Mouse (Mus musculus) megakaryocyte, embryonic 14.5 days (primary cell): ENCODE results near the gene Syt17.

Source experiments
- FLI1 ChIP-seq: IDR thresholded peaks from 2 replicates; pipeline ENCODE4 v1.6.1; 2012; ENCODE audit warnings: low read length, inconsistent platforms, mixed read lengths
- GATA1 ChIP-seq: IDR thresholded peaks from 3 replicates; pipeline ENCODE4 v1.6.1; 2012; ENCODE audit warnings: mixed read lengths, low read length, inconsistent platforms, borderline replicate concordance

GRCm38 (mm10) chr7:118375341-118375740 lies 72.7 kb downstream of the Syt17 start:
- TF ChIP-seq GATA1 (no peak), FLI1 (no peak)
